Mouse (Mus musculus): Measurements from ENCODE around the gene Nfib. TPM values are rescaled to one million over a fixed set of nuclear protein-coding genes. Genes with fewer than 3 reads are reported as not detected.
A peak's percentile ranks its signal among the peaks of the same experiment; 100 is the strongest.

Gene Nfib
- polyA plus RNA-seq, 1 experiment from 2014 or later, result 149 TPM

DNA sequence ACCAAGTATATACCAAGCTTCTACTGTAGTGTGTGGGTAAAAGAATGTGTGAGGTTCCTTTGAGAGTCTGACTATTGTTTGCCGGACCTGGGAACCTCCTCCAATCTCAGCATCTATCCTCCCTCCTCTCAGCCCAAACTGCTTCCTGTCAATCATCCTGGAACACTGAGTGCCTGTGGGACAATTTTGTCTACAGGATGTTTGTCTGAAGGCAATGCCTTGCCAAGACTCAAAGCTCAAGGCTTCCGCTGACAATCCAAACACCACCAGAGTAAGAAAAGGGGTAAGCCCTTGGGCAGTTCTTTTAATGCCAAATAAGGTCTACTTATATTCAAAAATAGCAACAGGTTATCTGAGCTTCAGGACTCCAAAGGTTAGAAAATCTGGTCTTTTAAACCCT lies 459.3 kb downstream of the Nfib start:
- ATAC-seq (ENCODE audit: insufficient read depth) (no peak), DNase-seq (peak; percentile 63)
- H3K4me2 ChIP-seq, result no peak overlapping the region
- 58% methylated on average over 2 of the region's 2 CpGs for WGBS
- no peak overlapping the region for H3K4me3 ChIP-seq (ENCODE audit: low read depth, low read length)
- peaks cover 22% of the 10 kb centered on the region for H3K4me1 ChIP-seq (ENCODE audit: insufficient read depth)
- H3K27me3 ChIP-seq (ENCODE audit: insufficient read depth, low read length), result no peaks in the 10 kb centered on the region
- H3K9ac ChIP-seq, result no peak overlapping the region
- no peak for TF ChIP-seq CTCF (IDR thresholded peaks at IDR 0.05; ENCODE audit: low read depth)
- H3K36me3 ChIP-seq (ENCODE audit: insufficient read depth), result no peaks in the 10 kb centered on the region
- H3K27ac ChIP-seq (ENCODE audit: low read depth), result 0 out of 2 replicates have a peak overlapping the region, but pooled peaks have one; percentile 44
- no peaks in the 10 kb centered on the region for H3K9me3 ChIP-seq (ENCODE audit: low read depth, low read length)

Other genes with a start within 250 kb of the Nfib start
- 15.2 and 17.5 TPM in 2 replicates for gene Zdhhc21, start 154.2 kb upstream of the Nfib start, polyA plus RNA-seq (2014; fragmentation: Nextera tagmentation; extraction: Ambion mirVana)
- 3.1 and 3.9 TPM in 2 replicates for gene Cer1, start 179.4 kb upstream of the Nfib start, polyA plus RNA-seq (2014; fragmentation: Nextera tagmentation; extraction: Ambion mirVana)